ENCODE assay signal across 9 mouse cellular contexts in genomic region chr4:135069818-135070217, GRCm38 (mm10). TPM values are rescaled to one million over a fixed set of nuclear protein-coding genes. Genes with fewer than 3 reads are reported as not detected.
DNase-seq lines count a peak whose midpoint lies in the region; ATAC-seq and TF ChIP-seq lines count a peak whose summit lies in the region.
"Had no signal": no experiment of that assay in that cellular context is flagged by ENCODE, and none has a peak within 500 bp of the region (broad histone marks: within the 10 kb centered on the region; RNA-seq: fewer than 3 reads in every experiment).

No protein-coding gene starts in this region.

- WGBS in thymus, adult 2 months, result 21% methylated on average over 18 of the region's 18 CpGs
- 74% methylated on average over 18 of the region's 18 CpGs for WGBS in intestine, embryonic 16.5 days

- no peaks in the 10 kb centered on the region for H3K9me3 ChIP-seq in intestine, embryonic 16.5 days (ENCODE audit: control insufficient read depth, low read length)

- no peak overlapping the region for H3K4me2 ChIP-seq in intestine, embryonic 16.5 days (ENCODE audit: low read depth, low read length)

- H3K36me3 ChIP-seq in thymus, adult 2 months (ENCODE audit: control insufficient read depth, insufficient read depth, low read length), result no peaks in the 10 kb centered on the region
- no peaks in the 10 kb centered on the region for H3K36me3 ChIP-seq in intestine, embryonic 16.5 days (ENCODE audit: control insufficient read depth, insufficient read depth, low read length)

- H3K9ac ChIP-seq in intestine, embryonic 16.5 days (ENCODE audit: low read depth, low read length), result no peak overlapping the region; the same call in 1 of the 2 replicates

- intact Hi-C loops in left cerebral cortex, adult 2 months (cut with DNase I), result loop anchor here (5.0 kb wide), 1 partner anchor 53 kb away; no protein-coding TSS in a partner anchor

- TF ChIP-seq POLR2A in thymus, adult 2 months (IDR thresholded peaks at IDR 0.05; ENCODE audit: control insufficient read depth, extremely low read depth, insufficient read depth, low read length, poor library complexity), result no peak

- ATAC-seq in intestine, embryonic 16.5 days, result no peak

- DNase-seq in gastrocnemius, postnatal 10 days, result peak; percentile 30
- no peak for DNase-seq in gastrocnemius, postnatal 25 days
- DNase-seq in thymus, postnatal 14 days, result peak; percentile 29
- no peak for DNase-seq in thymus, adult 2 months
- peak; percentile 46 to 60 for DNase-seq in lung, adult 18-20 months
- peak; percentile 61 to 78 for DNase-seq in spleen, postnatal 4 days (ENCODE audit: low spot score in 2 of 2)
- no peak for DNase-seq in left cerebral cortex, adult 2 months (ENCODE audit: extremely low spot score in 1 of 2, low spot score in 2 of 2)
- DNase-seq: cerebellum, adult 2 months had no signal

- peaks cover 35% of the 10 kb centered on the region for H3K4me1 ChIP-seq in thymus, adult 2 months (replicated peaks; ENCODE audit: control insufficient read depth, insufficient read depth, low read length)
- no peaks in the 10 kb centered on the region for H3K4me1 ChIP-seq in intestine, embryonic 16.5 days (ENCODE audit: control insufficient read depth, insufficient read depth, low read length)

- no peak overlapping the region for H3K27ac ChIP-seq in thymus, adult 2 months (ENCODE audit: control insufficient read depth, insufficient read depth, low read length)
- H3K27ac ChIP-seq in left cerebral cortex, adult 2 months, result no peak overlapping the region
- H3K27ac ChIP-seq in intestine, embryonic 16.5 days (ENCODE audit: low read length), result no peak overlapping the region

- no peak for TF ChIP-seq CTCF in thymus, adult 2 months (IDR thresholded peaks at IDR 0.05; ENCODE audit: borderline replicate concordance, control insufficient read depth, extremely low read depth, insufficient read depth, low read length, poor library complexity)
- no peak for TF ChIP-seq CTCF in left cerebral cortex, adult 2 months (IDR thresholded peaks at IDR 0.05)

- H3K4me3 ChIP-seq in thymus, adult 2 months (ENCODE audit: control insufficient read depth, insufficient read depth, low read length), result no peak overlapping the region
- no peak overlapping the region for H3K4me3 ChIP-seq in left cerebral cortex, adult 2 months
- H3K4me3 ChIP-seq in intestine, embryonic 16.5 days (ENCODE audit: low read length), result no peak overlapping the region

- no peaks in the 10 kb centered on the region for H3K27me3 ChIP-seq in thymus, adult 2 months (ENCODE audit: control insufficient read depth, insufficient read depth, low read length)
- no peaks in the 10 kb centered on the region for H3K27me3 ChIP-seq in intestine, embryonic 16.5 days (replicated peaks; ENCODE audit: control insufficient read depth, insufficient read depth, low read length)

RNA-seq across cellular contexts. Expression of gene Runx3, which starts 50.6 kb away (rescaled TPM):
- 1 to 10 TPM in 1 of 2 experiments, under 1 TPM in 1; 0.23 to 1.2 TPM for total RNA-seq in gastrocnemius, postnatal 10 days (2021)
- under 1 TPM in 1 of 2 experiments, not detected in 1; 0.11 TPM for total RNA-seq in gastrocnemius, postnatal 25 days (2021)
- 24.6 and 34.2 TPM in 2 replicates for polyA plus RNA-seq in thymus, adult 2 months (2012; rRNA removed)
- total RNA-seq in left cerebral cortex, adult 2 months (2021), result under 1 TPM in 1 of 2 experiments, not detected in 1; 0.14 TPM
- polyA plus RNA-seq in intestine, embryonic 16.5 days (2015; fragmentation: Nextera tagmentation; extraction: Ambion mirVana), result 0.31 and 0.33 TPM in 2 replicates
- polyA plus RNA-seq: cerebellum, adult 2 months had no signal

Comparison
In these comparisons a context has a peak if more than half of its experiments do, and no peak if none do; other contexts are left out.
1. DNase-seq: peak in gastrocnemius, postnatal 10 days (single experiment), thymus, postnatal 14 days (single experiment), lung, adult 18-20 months (2 of 2) and spleen, postnatal 4 days (2 of 2); none in gastrocnemius, postnatal 25 days (single experiment), thymus, adult 2 months (single experiment) and left cerebral cortex, adult 2 months (0 of 2).